Mouse (Mus musculus) kidney, embryonic 14.5 days (tissue): Measurements from ENCODE around the gene 4930432K21Rik. TPM values are rescaled to one million over a fixed set of nuclear protein-coding genes. Genes with fewer than 3 reads are reported as not detected.

Experiments
- ATAC-seq: fragments of 200-750 bp; cut with Nextera tagmentation; 2 replicates; pipeline ENCODE4 v1.8.0; 2017; ENCODE audit warnings: moderate number of reproducible peaks, mild to moderate bottlenecking, moderate TSS enrichment, moderate library complexity; ENCODE audit not compliant: low FRiP score, low TSS enrichment
- H3K27ac ChIP-seq: fragments of 300-500 bp; sonication (generic); 2 replicates; pipeline ENCODE4 v1.5.1; 2014; ENCODE audit warnings: low read depth, mild to moderate bottlenecking, low read length, moderate library complexity, mixed read lengths
- H3K27me3 ChIP-seq: fragments of 300-500 bp; sonication (generic); 2 replicates; pipeline ENCODE4 v1.6.1; 2014; ENCODE audit warnings: mild to moderate bottlenecking, low read length; ENCODE audit not compliant: control insufficient read depth, insufficient read depth
- H3K36me3 ChIP-seq: fragments of 300-500 bp; sonication (generic); 2 replicates; pipeline ENCODE4 v1.6.1; 2014; ENCODE audit warnings: low read length, mixed read lengths; ENCODE audit not compliant: control insufficient read depth, insufficient read depth
- H3K4me1 ChIP-seq: fragments of 300-500 bp; sonication (generic); 2 replicates; pipeline ENCODE4 v1.6.1; 2014; ENCODE audit warnings: low read length, mixed read lengths; ENCODE audit not compliant: control insufficient read depth, insufficient read depth
- H3K4me2 ChIP-seq: fragments of 300-500 bp; sonication (generic); replicated peaks from 2 replicates; pipeline ENCODE4 v1.6.1; 2014; ENCODE audit warnings: low read depth, mild to moderate bottlenecking, low read length
- H3K4me3 ChIP-seq: fragments of 300-500 bp; sonication (generic); 2 replicates; pipeline ENCODE4 v1.5.1; 2014; ENCODE audit warnings: mild to moderate bottlenecking, low read length
- H3K9ac ChIP-seq: fragments of 300-500 bp; sonication (generic); 2 replicates; pipeline ENCODE4 v1.6.1; 2014; ENCODE audit warnings: low read depth, mild to moderate bottlenecking, low read length, moderate library complexity
- H3K9me3 ChIP-seq: fragments of 300-500 bp; sonication (generic); 2 replicates; pipeline ENCODE4 v1.6.1; 2016; ENCODE audit warnings: low read length; ENCODE audit not compliant: control insufficient read depth
- WGBS: fragments of 180-500 bp; shearing (Covaris S2); extraction: QIAGEN DNeasy Blood & Tissue Kit; methylation state at CpG from one replicate; pipeline ENCODE4 v1.1.7; 2014; 5-methylcytosine and 5-hydroxymethylcytosine counted together
- polyA plus RNA-seq: library from polyadenylated mRNA; unstranded; fragments of >200 nt; fragmentation: Nextera tagmentation; extraction: Ambion mirVana; gene quantifications from 2 replicates; pipeline ENCODE4 v1.2.1, GENCODE M21; 2014

Gene 4930432K21Rik
- polyA plus RNA-seq, 1 experiment from 2014 or later: 1.2 TPM

DNA sequence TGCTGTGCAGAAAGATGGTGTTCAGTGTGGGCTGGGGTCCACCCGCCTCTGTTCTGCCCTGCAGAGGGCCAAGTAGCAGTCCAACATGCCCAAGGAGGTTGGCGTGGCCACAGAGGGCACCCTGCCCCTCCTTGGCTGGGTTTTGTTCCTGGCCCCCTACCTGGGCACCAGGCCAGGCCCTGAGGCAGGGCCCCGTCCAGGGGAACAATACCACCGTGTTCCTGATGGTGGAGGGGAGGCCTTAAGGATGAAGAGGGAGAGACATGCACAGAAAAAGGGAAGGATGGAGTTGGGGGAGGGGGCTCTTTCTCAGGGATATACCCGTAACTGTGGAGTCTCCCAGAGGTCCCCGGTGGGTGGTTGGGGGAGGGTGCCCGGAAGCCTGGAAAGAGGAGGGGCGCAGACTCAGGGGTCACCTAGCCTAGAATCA lies 52.3 kb downstream of the 4930432K21Rik start:
- Histone ChIP-seq H3K4me3 (peak overlapping the region; percentile 71), H3K4me1 (peaks cover 51% of the 10 kb centered on the region)
- 17% methylated on average over 8 of the region's 8 CpGs for WGBS

DNA sequence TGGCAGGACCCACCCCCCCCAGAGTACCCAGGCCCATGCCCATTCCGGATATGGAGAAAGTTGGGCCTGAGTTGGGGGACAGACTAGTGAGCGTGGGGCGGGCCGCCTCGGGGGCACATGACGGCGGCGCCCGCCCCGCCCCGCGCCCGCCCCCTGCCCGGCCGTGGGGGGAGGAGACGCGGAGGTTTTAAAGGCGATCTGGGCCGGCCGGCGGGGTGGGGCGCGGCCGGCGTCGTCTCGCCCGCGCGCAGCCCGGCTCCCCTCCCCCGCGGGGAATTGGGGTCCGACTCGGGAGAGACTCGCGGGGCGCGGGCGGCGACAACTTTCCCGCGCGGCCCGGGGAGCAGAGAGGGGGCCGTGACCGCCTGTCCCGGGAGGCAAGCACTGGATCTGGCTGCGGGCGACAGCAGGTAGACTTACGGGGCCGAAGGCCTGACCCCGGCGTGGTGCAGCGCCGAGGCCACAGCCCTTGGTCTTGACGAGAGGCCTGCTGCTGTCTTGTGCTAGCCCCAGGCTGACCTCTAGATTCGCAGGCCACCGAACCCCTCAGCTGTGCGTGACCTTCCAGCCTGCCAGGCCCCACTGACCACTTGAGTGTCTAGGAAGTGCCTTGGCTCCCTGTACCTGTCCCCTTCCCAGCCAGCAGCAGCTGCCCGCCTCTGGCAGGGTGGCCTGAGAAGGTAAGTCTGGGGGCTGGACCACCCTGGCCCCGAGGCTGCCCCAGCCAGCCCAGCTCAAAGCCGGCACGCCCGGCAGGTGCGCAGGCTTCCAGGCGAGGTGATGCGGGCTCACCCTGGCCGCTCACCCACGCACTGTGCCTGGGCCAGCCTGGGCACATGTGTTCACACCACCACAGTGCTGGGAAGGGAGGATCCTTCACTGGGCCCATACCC lies 53.1 kb downstream of the 4930432K21Rik start:
- peak overlapping the region; percentile 82 for H3K9ac ChIP-seq
- peak overlapping the region; percentile 91 for H3K4me2 ChIP-seq
- peak overlapping the region; percentile 71 for H3K4me3 ChIP-seq
- H3K4me1 ChIP-seq: peaks cover 51% of the 10 kb centered on the region
- peak overlapping the region; percentile 90 for H3K27ac ChIP-seq
- H3K27me3 ChIP-seq: no peaks in the 10 kb centered on the region
- H3K9me3 ChIP-seq: no peaks in the 10 kb centered on the region
- H3K36me3 ChIP-seq: no peaks in the 10 kb centered on the region; the same call in 1 of the 2 replicates
- WGBS: 4% methylated on average over 60 of the region's 70 CpGs
- peak; percentile 6; the same call in 1 of the 2 replicates for ATAC-seq

More for the DNA sequence above, 52.3 kb downstream of the 4930432K21Rik start:
- no peak for ATAC-seq
- Histone ChIP-seq H3K27ac (peak overlapping the region; percentile 90; the same call in 1 of the 2 replicates), H3K4me2 (peak overlapping the region; percentile 91), H3K9ac (peak overlapping the region; percentile 82; the same call in 1 of the 2 replicates), H3K27me3 (no peaks in the 10 kb centered on the region), H3K9me3 (no peaks in the 10 kb centered on the region), H3K36me3 (no peaks in the 10 kb centered on the region; the same call in 1 of the 2 replicates)

DNA sequence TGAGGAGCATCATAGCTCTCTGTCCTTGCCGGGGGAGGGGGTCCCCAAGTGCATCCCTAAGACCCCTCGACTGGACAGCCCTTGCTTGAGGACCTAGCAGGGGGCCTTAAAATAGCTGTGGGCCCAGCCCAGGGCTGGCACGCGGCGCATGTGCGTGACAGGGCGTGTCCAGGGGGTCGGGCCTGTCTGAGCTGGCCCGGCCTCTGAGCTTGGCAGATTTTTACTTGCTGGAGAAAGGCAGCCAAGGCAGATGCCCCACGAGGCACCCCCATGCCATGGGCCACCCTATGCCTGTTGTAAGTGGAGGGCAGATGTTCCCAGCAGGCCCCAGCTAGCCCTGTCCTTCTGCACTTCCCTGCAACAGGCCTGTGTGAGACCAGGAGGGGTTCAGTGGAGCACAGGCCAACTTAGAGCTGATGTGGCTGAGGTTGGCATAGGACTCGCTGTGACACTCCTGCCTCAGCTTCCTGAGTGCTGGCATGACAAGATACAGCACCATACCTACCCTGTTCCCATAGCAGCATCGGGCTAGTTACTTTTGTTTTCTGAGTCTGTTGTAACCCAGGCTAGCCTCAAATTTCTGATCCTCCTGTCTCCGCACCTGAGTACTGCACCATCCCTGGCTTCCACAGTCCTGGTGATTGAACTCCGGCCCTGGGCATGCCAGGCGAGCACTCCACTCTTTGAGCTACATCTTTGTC lies 53.9 kb downstream of the 4930432K21Rik start:
- peak overlapping the region; percentile 82 for H3K9ac ChIP-seq
- H3K4me2 ChIP-seq: peak overlapping the region; percentile 91
- peak overlapping the region; percentile 90; the same call in 1 of the 2 replicates for H3K27ac ChIP-seq
- peak overlapping the region; percentile 71 for H3K4me3 ChIP-seq
- ATAC-seq: no peak
- H3K27me3 ChIP-seq: no peaks in the 10 kb centered on the region
- WGBS: 52% methylated on average over 15 of the region's 15 CpGs
- no peaks in the 10 kb centered on the region; the same call in 1 of the 2 replicates for H3K36me3 ChIP-seq
- no peaks in the 10 kb centered on the region for H3K9me3 ChIP-seq
- peaks cover 51% of the 10 kb centered on the region for H3K4me1 ChIP-seq

GRCm38 (mm10) chr8:84202466-84202865 lies 54.6 kb downstream of the 4930432K21Rik start:
- H3K9me3 ChIP-seq: no peaks in the 10 kb centered on the region
- 69% methylated on average over 9 of the region's 9 CpGs for WGBS
- no peak for ATAC-seq
- peak overlapping the region; percentile 83; the same call in 1 of the 2 replicates for H3K27ac ChIP-seq
- H3K27me3 ChIP-seq: no peaks in the 10 kb centered on the region
- no peaks in the 10 kb centered on the region; the same call in 1 of the 2 replicates for H3K36me3 ChIP-seq
- H3K4me3 ChIP-seq: peak overlapping the region; percentile 71; the same call in 1 of the 2 replicates
- peak overlapping the region; percentile 58 for H3K4me2 ChIP-seq
- peaks cover 54% of the 10 kb centered on the region for H3K4me1 ChIP-seq
- H3K9ac ChIP-seq: no peak overlapping the region

- H3K4me1 ChIP-seq: peaks cover 54% of the 10 kb centered on the region
- peak; percentile 51 for ATAC-seq
- WGBS: 8% methylated on average over 34 of the region's 34 CpGs
These were observed 55.4 kb downstream of the 4930432K21Rik start for GRCm38 (mm10) chr8:84202938-84203917.

DNA sequence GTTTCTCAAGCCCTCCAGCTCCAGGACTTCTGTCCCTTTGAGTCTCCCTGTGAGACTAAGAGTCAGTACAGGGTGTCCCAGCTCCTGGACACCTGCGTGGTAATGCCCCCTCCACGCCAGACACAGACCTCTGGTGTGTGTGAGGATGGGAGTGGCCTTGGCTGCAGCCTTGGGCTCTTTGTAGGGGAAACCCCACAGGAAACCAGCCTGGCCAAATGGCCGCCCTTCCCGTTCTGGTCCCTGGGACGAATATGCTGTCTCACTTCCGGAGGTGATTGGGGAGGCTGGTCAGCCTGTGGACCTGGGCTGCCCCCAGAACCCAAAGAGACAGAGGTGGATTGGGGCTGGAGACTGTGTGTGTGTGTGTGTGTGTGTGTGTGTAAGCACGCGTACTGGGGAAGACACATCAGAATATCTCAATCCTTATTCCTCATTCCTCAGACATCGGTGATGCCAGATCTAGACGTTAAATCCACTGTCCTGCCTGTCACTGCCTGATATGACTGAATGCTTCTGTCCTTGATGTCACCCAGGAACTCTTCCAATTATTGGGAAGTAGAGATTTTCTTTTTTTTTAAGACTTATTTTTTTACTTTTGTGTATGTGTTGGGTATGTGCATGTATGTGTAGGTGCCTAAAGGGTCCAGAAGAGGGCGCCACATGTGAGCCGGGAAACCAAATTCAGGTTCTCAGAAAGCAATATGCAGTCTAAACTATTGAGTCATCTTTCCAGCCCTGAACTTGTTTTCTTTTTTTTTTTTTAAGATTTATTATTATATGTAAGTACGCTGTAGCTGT lies 56.3 kb downstream of the 4930432K21Rik start:
- peak overlapping the region; percentile 59 for H3K9ac ChIP-seq
- H3K4me1 ChIP-seq: peaks cover 52% of the 10 kb centered on the region
- H3K27me3 ChIP-seq: no peaks in the 10 kb centered on the region
- H3K36me3 ChIP-seq: peaks cover 8% of the 10 kb centered on the region; the same call in 1 of the 2 replicates
- 46% methylated on average over 13 of the region's 13 CpGs for WGBS
- H3K4me2 ChIP-seq: peak overlapping the region; percentile 58
- peak overlapping the region; percentile 38 for H3K4me3 ChIP-seq
- peak overlapping the region; percentile 83 for H3K27ac ChIP-seq
- ATAC-seq: peak; percentile 21; the same call in 1 of the 2 replicates
- H3K9me3 ChIP-seq: no peaks in the 10 kb centered on the region

More at GRCm38 (mm10) chr8:84202938-84203917, 55.4 kb downstream of the 4930432K21Rik start:
- Histone ChIP-seq H3K27ac (peak overlapping the region; percentile 83), H3K36me3 (no peaks in the 10 kb centered on the region; the same call in 1 of the 2 replicates), H3K27me3 (no peaks in the 10 kb centered on the region), H3K9ac (peak overlapping the region; percentile 59), H3K4me2 (peak overlapping the region; percentile 58), H3K4me3 (peak overlapping the region; percentile 38), H3K9me3 (no peaks in the 10 kb centered on the region)

DNA sequence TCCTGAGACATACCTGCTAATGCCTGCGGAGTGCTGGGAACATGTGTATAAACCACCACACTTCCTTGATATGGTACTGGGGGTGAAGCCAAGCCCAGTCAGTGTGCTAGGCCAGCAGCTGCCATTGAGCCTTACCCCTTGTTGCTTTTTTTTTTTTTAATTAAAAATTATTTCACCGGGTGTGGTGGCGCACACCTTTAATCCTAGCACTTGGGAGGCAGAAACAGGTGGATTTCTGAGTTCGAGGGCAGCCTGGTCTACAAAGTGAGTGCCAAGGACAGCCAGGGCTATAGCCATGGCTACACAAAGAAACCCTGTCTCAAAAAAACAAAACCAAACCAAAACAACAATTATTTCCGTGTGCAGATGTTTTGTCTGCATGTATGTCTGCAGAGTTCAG lies 57.2 kb downstream of the 4930432K21Rik start:
- no peaks in the 10 kb centered on the region for H3K27me3 ChIP-seq
- H3K9me3 ChIP-seq: no peaks in the 10 kb centered on the region
- no peak overlapping the region for H3K9ac ChIP-seq
- 92% methylated on average over 5 of the region's 5 CpGs for WGBS
- no peak for ATAC-seq
- H3K4me3 ChIP-seq: no peak overlapping the region
- H3K36me3 ChIP-seq: peaks cover 17% of the 10 kb centered on the region; the same call in 1 of the 2 replicates
- H3K4me1 ChIP-seq: peaks cover 49% of the 10 kb centered on the region
- no peak overlapping the region for H3K27ac ChIP-seq
- H3K4me2 ChIP-seq: no peak overlapping the region
